Mouse (Mus musculus) erythroblast, embryonic 14.5 days (primary cell): Measurements from ENCODE around the gene Zan.

Source experiments
- GATA1 ChIP-seq: IDR thresholded peaks from 2 replicates; pipeline ENCODE4 v1.6.1; 2012; ENCODE audit warnings: low read length, inconsistent platforms, mixed read lengths
- TAL1 ChIP-seq: IDR thresholded peaks from 3 replicates; pipeline ENCODE4 v1.6.1; 2012; ENCODE audit warnings: low read length, inconsistent platforms, mixed read lengths

DNA sequence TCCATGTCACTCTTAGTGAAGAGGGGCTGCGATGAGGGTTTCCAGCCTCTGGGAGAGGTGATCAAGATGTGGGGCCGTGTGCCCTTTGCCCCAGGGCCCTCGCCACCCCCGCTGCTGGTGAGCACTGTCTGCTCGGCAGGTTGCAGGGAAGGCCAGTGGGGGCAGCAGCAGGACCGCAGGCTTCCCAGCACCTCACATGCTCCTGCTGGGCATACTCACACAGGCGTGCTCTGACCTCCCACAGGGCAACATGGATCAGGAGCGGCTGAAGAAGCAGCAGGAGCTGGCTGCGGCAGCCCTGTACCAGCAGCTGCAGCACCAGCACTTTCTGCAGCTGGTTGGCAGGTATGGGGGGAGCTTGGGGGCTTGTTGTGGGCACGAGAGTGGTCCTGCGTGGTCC lies 45.8 kb upstream of the Zan start:
- TF ChIP-seq GATA1 (no peak), TAL1 (no peak)
